Mouse (Mus musculus) kidney, adult 18-20 months (tissue): ENCODE measurements at regions not wholly inside any gene's neighbourhood (a gene's known extent, or its start where the extent isn't known, plus 50 kb on each side); places are given as distances from the start of the nearest gene placed in this dataset.
"Not testable (repeated sequence)": the region's sequence is repeated elsewhere in the genome, so short reads cannot be mapped to it uniquely, and the experiment has no call there.

Source experiments
- DNase-seq: peaks from one replicate; pipeline ENCODE4 v3.0.0; 2021

DNA sequence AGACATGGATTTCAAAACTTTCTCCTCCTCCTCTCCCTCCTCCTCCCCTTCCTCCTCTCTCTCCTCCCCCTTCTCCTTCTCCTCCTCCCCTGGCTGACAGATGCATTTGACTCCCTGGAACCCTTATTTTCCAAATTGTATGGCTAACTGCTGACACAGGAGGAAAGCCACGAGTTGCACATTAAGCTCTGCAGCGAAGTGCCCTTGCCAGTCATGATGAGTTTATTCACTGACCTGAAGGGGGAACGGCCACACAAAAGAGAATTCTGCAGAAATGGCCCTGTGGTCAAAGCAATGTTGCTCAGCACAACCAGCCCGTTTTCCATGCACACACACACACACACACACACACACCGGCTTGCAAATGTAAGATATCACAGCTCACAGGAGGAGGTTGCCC lies 112.6 kb downstream of the Tomm20 start:
- no peak for DNase-seq

DNA sequence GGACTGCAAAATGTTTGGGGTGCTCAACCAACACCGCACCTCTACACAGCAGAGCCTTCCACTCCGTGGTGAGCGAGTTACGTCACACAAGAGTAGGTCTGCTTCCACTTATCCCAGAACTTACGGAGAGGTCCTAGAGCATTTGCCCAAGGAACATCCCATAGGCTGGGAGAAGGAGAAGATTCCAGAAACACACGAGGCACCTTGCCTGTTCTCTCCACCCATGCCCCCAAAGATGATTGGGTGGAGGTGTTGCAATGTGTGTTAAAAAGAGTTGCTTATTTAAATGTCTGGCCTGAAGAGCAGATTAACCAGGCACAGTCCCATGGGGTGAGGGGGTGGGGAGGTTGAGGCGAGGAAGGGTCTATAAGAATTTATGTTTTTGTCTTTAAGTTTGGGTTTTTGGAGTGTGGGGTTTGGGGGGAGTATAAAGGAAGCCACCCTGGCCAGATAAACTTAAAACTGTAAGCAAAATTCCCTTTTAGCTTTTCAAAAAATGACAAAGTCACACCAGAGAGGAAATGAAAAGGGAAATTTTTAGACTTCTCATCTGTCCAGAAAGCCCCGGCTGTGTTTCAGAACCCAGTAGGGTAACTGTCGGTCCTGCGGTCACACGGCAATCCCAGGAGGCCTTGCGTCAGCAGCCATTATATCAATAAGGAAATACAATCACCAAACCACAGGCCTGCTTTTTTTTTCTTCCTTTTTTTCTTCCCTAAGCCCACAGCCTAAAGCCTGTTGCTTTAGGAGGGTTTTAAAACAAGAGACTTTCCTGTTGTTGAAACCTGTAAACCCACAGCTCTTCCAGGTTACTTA lies 113.3 kb downstream of the Tomm20 start:
- no peak for DNase-seq

DNA sequence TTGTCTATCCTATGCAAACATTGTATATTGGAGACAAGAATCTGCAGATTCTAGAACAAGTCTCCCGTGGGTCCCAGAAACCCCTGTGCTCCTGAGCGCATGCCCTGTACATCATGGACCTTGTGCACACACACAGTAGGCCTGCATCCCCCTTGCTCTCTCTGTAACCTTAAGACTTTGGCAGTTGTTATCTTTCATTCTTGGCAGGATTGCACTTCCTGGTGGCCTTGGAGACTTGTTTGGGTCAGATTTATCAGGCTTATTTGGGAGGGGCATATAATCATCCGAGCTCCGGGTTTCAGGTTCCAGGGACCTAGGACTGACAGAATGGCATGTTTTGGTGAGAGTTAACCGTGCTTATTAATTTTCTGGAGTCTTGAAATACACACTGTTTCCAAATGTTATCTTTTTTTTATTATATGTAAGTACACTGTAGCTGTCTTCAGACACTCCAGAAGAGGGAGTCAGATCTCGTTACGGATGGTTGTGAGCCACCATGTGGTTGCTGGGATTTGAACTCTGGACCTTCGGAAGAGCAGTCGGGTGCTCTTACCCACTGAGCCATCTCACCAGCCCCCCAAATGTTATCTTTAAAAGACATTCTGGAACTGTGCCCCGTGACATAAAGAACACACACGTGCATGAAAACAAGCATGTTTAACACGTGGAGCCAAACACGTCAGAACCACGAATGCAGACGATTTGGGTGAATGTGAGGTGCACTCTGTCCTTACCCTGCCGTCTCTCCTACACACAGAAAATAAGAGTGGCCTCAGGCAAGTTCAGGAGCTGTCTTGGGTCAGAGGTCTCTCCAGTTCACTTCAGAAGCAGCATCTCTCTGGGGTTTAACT lies 114.1 kb downstream of the Tomm20 start:
- DNase-seq, result no peak

DNA sequence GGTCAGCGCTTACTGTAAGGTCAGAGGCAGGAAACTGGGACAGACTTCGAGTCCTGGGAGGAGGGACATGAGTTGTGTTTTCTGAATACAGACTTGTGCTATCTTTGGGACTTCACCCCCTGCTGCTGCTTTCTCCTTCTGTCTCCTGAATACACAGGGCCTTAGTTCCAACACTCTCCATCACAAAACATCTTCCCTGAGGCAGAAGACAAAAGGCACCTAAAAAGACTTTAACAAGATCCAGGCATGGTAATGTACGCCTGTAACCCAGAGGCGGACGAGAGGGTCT lies 115.5 kb downstream of the Tomm20 start:
- no peak for DNase-seq

DNA sequence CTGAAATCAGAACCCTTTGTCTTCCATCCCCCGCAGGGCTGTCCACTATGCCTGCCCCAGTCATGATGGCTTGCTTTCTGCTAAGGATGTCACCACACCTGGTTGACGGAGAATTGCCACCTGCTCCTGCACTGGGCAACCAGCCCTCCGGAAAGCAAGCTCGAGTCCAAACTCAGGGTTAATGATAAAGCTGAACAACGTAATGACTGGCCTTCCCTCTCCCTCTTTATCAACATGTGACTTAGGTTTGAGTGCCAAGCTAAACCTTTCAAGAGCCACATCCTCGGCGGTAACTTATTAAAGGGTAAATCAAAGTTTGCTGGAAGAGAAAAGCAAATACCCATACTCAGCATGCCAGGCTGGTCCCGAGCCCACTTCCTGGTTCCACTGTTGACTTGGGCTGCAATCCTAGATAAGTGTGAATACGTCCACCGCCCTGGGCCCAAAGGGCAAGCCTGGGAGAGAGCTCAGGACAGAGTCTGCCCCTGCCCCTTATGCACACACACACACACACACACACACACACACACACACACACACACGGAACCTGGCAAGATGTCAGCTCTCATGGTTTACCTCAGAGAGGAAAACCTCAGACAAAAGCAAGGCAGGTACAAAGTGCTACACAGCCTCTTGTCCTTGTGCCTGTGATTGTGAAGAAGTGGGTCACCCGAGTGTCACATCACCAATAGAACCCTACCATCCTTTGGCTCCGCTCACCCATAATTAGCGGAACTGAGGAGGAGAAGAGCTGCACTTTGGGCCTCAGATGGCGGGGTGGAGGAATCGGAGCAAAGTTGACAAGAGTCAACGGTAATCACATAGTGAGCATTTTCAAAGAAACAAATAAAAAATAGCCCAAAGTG lies 116.0 kb downstream of the Tomm20 start:
- DNase-seq, result peak; percentile 86

DNA sequence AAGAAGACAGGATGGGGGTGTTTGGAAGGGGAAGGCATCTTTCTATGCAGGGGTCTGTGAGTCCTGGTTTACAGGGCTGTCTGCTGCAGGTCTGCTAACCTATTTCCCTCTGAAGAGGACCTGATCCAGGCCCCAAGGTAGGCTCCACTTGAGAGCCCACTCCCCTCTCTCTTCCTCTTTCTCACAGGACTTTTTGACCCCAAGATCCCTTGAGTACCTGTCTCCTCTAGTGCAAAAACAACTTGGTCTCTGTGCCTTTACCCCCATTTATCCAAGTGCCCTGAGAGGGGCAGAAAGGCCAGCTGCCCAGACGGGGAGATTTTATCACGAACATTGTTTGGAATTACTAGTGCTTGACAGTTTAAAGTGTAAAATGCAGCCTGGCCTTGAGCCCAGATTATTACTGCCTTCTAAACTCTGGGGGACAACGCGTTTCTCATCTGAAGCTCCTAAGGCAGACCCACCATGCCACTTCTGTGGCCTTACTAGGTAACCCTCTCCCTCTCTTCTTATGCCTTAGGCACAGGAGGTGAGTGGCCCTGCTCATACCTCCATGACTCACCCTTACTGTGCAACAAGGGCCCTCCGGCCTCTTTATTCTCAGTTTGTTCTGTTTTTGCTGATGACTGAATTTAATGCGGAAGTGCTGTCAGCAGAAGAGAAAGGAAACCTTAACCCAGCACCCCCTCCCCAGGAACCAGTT lies 117.8 kb downstream of the Tomm20 start:
- DNase-seq, result peak; percentile 79

DNA sequence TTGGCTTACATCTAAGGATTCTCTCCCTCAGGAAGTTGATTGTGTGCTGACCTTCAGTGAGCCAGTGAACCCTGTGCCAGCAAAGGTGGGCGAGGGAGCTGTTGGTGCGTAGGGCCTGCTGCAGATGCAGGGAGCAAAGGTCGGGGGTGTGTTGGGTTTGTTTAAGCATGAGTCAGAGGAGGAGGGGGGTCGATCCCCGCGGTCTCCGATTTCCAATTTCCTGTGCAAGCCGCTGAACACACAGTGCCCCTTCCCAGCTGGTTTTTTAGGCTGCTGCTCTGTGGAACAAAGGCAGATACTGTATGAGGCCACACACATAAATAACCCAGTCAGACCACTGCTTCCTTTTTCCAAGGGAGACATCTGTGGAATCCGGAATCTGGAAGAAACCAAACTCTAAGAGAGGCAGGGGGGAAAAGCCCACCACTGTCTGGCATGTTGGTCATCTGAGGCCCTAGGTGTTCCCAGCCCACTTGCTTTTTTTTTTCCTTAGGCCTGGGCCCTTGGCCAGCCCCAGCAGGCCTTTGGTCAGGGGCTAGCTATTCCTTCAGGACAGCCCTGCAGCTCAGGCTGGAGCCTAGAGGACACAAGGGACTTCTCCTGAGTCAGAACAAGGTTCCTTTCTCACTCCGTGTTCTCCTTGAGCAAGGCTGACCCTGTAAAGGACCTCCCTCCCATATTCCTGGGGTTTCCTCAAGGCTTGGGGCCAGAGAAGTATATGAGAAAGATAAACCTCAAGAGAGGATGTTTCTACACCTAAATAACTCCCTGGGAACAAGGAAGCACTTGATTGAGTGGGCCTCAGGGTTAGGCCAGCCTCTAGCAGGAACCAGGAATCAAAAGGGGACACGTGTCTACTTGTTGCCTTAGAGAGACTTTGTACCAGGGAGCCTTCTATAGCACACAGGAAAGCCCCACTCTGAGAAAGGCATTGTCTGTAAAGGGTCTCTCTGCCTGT lies 119.0 kb downstream of the Tomm20 start:
- peak; percentile 75 for DNase-seq

DNA sequence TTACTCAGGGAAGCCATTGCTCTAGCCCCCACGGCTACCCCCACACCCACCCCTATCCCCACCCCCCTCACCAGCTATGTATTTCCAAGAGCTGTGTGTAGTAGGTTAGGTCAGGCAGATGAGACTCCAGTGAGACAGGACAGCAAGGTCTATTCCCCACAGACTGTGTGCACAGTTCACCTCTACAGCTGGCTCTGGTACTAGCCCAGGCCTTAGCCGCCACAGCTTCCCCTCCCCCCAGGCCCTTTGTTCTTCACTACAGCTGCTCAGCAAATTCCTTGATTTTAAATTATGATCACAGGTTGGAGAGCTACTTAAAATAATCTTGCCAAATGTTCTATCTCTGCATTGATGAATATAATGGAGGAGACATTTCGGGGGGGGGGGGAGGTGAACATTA lies 119.8 kb downstream of the Tomm20 start:
- DNase-seq, result peak; percentile 61

DNA sequence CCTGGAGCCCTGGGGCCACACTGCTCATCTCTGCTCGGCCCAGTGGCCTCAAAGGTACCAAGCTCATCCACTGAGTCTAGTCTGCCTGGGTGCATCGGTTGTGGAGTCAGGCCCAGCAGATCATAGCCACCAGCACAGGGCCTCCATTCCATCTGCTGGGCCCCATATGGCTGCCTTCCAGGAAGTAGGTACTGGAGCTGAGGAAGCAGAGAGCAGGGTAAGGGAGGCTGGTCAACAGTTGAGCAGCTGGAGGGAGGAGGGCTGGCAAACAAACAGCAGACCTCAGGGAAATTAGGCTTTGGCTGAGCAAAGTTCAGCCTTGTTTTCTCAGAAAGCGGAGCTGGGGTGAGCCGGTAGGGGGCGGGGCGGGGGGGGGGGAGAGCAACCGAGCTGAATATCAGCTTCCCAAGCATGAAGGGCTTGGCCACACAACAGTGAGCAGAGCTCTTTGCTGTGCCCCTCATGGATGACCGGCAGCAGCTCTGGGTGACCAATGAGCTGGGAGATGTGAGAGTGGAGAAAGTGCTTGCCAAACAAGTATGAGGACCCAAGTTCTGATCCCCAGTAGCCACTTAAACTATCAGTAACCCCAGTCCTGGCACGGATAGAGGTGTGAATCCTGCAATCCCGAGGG lies 121.0 kb downstream of the Tomm20 start:
- DNase-seq, result peak; percentile 75

DNA sequence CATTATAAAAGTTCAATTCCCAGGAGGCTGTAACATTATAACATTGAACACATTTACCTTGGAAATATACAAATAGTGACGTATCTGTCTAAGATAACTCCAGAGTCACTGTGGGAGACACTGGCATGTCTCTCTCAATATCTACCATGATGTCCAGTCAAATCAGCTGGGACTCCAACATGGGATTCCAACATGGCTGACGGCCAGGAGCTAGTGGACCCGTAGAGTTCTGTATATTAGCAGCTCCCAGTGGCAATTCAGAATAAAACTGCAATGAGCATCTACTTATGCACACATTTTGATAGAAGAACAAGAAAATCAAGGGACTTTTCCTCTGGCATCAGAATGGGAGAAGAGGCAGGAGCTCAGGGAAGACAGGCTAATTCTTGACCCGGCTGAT lies 123.4 kb downstream of the Tomm20 start:
- no peak for DNase-seq

DNA sequence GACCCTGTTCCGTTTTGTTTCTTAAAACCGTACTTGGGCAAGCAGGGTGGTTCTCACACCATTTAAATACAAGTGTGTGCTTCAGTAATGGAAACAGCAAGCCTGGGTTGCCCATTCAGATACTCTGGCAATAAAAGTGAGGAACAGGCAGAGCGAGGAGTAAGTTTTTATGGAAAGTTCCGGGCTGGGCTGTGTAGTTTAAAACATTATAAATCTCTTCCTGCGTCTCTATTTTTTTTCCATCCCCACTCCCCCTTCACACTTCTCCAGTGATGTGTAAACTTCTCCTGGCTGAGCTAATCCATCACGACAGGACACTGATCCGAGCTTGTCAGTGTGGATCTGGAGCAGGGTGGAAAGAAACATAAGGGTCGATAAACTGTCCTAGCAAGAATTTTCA lies 124.4 kb downstream of the Tomm20 start:
- DNase-seq, result no peak

DNA sequence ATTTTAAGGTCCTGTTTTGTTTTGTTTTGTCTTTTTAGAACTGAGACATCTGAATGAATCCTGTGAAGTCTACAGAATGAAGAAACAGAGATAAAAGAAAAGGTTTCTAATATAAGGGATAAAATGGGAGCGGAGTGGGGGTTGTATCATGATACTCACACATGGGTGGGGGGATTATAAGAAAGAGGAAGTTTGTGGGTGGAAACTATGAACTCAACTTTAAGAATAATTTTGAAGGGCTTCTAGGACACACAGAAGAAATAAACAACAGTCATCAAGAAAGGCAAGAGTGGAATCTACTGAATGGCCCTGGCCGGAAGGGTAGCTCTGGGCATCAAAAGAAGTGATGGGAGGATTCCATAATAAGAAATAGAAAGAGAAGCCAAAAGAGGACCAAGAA lies 125.1 kb downstream of the Tomm20 start:
- no peak for DNase-seq

DNA sequence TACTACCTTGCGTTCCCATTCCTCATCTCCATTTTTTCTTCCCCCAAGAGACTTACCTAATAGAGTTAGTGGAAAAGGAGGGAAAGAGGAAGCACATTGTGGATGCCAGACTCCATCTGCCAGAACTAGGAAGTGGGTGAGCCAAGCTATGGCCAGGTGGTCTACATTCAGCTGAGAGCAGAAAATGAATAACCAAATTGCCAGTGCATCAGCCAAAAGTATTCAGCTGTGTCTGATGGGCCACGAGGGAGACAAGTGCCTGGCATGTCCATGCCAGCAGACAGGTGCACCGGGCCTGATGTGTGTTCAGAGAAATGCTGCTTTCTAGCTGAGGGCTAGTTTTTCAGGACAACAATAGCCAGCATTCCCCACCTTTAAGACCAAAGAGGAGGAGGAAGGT lies 126.4 kb downstream of the Tomm20 start:
- no peak for DNase-seq

DNA sequence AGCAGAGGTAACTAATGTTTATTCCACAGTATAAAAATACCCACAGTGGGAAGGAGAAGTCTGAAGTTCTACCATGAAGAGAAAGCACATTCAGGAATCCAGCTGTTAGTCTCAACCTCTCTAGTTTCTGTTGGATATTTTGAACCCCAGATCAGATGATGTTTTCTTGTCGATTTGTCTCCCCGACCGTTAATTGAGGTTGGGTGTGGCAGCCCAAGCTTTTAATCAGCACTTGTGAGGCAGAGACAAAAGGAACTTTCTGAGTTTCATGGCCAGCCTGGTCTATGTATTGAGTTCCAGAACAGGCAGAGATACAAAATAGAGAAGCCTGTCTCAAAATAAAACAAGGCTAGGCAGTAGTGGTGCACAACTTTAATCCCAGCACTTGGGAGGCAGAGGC lies 129.5 kb downstream of the Tomm20 start:
- no peak for DNase-seq

DNA sequence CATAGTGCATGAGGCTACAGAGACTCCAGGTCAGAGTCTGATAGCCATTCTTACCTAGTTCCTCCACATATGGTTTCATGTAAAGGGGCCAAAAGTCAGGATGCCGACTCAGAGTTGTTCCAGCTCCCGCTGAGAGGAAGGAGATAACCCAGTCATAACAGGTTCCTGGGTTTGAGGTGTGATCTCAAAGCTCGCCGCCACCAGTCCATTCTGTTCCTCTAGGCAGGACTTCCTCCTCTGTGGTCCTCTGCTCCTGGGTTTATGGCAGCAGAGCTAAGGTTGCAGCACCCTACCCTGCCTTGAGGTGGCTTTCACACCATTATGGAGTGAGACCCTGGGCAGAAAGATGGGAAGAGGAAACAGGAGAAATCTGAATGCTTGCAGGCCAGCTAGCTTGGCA lies 131.2 kb downstream of the Tomm20 start:
- no peak for DNase-seq

DNA sequence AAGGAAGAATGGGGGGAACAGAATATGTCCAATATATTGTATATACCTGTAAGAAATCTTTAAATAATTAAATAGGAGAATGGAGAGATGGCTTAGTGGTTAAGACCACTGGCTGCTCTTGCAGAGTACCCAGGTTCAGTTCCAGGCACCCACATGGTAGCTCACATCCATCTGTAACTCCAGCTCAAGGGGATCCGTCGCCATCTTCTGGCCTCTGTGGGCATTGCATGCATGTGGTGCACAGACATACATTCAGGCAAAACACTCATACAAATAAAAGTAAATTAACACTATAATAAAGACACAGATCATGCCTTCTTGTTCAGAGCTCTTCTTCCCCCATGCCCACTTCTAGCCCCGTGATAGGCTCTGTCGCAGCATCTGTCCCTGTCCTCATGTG lies 132.0 kb downstream of the Tomm20 start:
- DNase-seq, result no peak

DNA sequence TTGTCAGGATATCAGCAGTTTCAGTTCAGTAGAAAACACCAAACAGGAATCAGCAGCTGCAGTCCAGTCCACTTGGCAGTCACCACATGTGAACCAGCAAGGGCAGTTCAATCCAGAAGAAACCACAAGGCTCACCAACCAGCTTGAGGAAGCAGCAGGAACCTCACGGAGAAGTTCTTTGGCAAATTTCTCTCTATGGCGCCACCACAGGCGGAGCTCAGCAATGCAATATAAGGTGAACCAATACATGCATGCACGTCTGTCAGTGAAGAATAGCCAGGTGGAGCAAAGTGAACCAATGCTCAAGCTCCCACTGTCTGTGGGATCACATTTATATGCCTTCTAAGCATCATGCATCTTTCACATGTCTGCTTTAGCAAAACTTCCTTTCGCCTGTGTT lies 132.9 kb downstream of the Tomm20 start:
- no peak for DNase-seq

DNA sequence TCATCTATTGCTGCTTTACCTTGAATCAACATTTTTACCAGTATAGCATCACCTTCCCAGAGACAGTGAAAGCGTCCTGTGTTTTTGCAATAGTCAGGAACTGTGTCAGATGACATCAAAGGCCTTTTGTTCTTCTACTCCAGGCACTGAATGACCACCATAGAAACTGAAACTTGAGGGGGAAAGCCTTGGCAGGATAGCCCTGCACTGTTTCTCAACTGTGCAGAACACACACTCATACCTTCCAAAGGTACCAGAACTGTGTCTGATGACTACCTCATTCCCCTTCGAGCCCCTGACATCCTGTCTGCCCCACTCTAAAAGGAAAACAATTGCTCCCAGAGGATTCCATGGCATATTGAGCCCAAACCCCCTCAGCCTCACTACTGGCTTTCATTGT lies 134.3 kb downstream of the Tomm20 start:
- not testable (repeated sequence) for DNase-seq

DNA sequence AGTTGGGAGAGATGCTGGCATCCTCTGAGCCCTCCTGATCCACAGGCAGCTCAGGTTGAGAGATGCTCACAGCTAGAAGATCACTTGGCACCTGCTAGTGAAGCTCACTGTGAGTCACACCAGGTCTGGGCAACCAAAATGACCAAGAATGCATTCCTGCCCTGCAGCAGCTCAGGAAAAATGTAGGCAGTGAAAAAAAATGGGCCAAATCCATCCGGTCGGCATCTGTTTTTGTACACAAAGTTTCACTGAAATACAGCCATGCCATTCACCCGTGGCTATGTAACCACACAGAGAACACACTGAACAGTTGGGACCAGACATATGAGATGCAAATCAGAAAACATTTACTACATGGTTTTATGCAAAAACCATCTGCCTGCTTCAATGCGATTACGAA lies 135.1 kb downstream of the Tomm20 start:
- DNase-seq, result no peak

DNA sequence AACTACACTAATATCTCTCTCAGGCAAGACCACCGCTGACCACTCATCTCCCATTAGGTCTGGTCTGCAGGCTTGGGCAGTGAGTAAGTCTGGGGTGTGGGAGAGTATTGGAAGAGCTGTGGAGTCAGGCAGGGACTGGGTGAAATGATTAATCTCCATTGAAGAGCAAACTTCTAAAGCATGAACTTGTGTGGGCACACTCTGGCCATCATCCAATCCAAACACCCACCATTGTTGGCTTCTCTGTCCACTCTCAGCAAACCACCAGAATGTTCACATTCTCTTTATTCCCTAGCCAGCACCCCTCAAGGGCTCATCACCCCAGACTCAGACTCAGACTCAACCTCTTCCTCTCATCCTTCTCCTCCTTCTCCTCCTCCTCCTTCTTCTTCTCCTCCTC lies 136.3 kb downstream of the Tomm20 start:
- no peak for DNase-seq

DNA sequence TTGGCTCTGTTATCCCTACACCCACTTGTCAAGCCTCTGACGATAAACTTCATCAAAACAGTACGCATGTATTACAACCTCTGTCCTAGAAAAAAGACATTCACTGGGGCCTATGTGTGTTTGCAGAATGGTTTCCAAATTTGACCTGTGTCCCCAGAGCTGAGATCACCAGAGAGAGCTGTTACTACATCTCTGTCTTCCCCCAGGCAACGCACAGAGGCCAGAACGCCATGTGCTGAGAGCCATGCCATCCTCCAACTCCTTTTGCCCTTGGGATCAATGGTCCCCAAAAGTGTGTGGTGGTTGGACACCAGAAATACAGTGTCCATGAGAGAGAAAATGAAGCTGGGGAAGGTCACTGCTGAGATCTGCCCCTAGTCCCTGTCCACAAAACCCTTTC lies 137.1 kb downstream of the Tomm20 start:
- DNase-seq, result no peak
